Mouse (Mus musculus) heart, embryonic 14.5 days (tissue): ENCODE data around the gene Proser2. TPM values are rescaled to one million over a fixed set of nuclear protein-coding genes. Genes with fewer than 3 reads are reported as not detected.

Source experiments
- ATAC-seq: fragments of 200-750 bp; cut with Nextera tagmentation; 2 replicates; pipeline ENCODE4 v1.8.0; 2017; ENCODE audit warnings: low read depth, moderate TSS enrichment; ENCODE audit not compliant: insufficient number of reproducible peaks, insufficient read depth, low FRiP score
- H3K27ac ChIP-seq, 2 experiments: fragments of 200-500 bp in 1 of 2; fragments of 300-500 bp in 1 of 2; sonication (generic) in 1 of 2; replicated peaks in 1 of 2; 2 replicates each; pipeline ENCODE4 v1.5.1; 2012 to 2014; ENCODE audit warnings: low read depth in 2 of 2, low read length in 2 of 2, control low read depth in 1 of 2, mild to moderate bottlenecking in 1 of 2, mixed read lengths in 1 of 2; ENCODE audit not compliant: control insufficient read depth in 1 of 2, insufficient read depth in 1 of 2
- H3K27me3 ChIP-seq: fragments of 300-500 bp; sonication (generic); 2 replicates; pipeline ENCODE4 v1.6.1; 2014; ENCODE audit warnings: mild to moderate bottlenecking, low read length, control low read depth; ENCODE audit not compliant: control insufficient read depth, insufficient read depth
- H3K36me3 ChIP-seq: fragments of 300-500 bp; sonication (generic); 2 replicates; pipeline ENCODE4 v1.6.1; 2014; ENCODE audit warnings: mild to moderate bottlenecking, control low read depth, low read length, mixed read lengths; ENCODE audit not compliant: control insufficient read depth, insufficient read depth
- H3K4me1 ChIP-seq, 2 experiments: fragments of 200-500 bp in 1 of 2; fragments of 300-500 bp in 1 of 2; sonication (generic) in 1 of 2; 2 replicates each; pipeline ENCODE4 v1.6.1; 2012 to 2014; ENCODE audit warnings: low read length in 2 of 2, control low read depth in 1 of 2, mixed read lengths in 1 of 2; ENCODE audit not compliant: control insufficient read depth in 2 of 2, insufficient read depth in 2 of 2
- H3K4me2 ChIP-seq: fragments of 300-500 bp; sonication (generic); 2 replicates; pipeline ENCODE4 v1.6.1; 2014; ENCODE audit warnings: mild to moderate bottlenecking, low read length
- H3K4me3 ChIP-seq, 2 experiments: fragments of 200-500 bp in 1 of 2; fragments of 300-500 bp in 1 of 2; sonication (generic) in 1 of 2; 2 replicates each; pipeline ENCODE4 v1.5.1; 2012 to 2014; ENCODE audit warnings: low read length in 2 of 2, mild to moderate bottlenecking in 2 of 2, control low read depth in 1 of 2, low read depth in 1 of 2, moderate library complexity in 1 of 2; ENCODE audit not compliant: control insufficient read depth in 1 of 2, insufficient read depth in 1 of 2
- H3K9ac ChIP-seq: fragments of 300-500 bp; sonication (generic); 2 replicates; pipeline ENCODE4 v1.6.1; 2014; ENCODE audit warnings: mild to moderate bottlenecking, low read length
- H3K9me3 ChIP-seq: fragments of 300-500 bp; sonication (generic); 2 replicates; pipeline ENCODE4 v1.6.1; 2016; ENCODE audit warnings: low read length, control low read depth; ENCODE audit not compliant: control insufficient read depth
- WGBS: fragments of 180-500 bp; shearing (Covaris S2); extraction: QIAGEN DNeasy Blood & Tissue Kit; methylation state at CpG from one replicate; pipeline ENCODE4 v1.1.7; 2014; 5-methylcytosine and 5-hydroxymethylcytosine counted together
- polyA plus RNA-seq: library from polyadenylated mRNA; unstranded; fragments of >200 nt; fragmentation: Nextera tagmentation; extraction: Ambion mirVana; gene quantifications from 2 replicates; pipeline ENCODE4 v1.2.1, GENCODE M21; 2014

Proser2 gene
- polyA plus RNA-seq, 1 experiment from 2014 or later: 11.3 TPM

DNA sequence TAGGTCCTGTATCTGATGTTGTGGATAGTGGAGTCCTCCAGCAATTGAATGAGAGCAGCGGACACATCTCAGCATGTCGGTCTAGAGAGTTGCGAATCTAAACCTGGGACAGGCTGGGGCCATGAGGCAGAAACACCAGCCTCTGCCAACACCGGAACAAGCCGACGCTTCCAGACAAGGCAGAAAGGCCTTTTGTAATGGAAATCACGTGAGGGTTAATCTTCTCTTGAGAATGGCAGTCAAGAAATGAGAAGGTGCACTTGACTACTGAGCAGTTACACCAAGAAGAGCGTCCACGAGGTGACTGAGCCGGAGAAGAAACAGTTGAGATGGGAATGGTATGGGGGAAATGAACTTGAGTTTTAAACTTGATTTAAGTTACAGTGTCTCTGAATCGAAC lies 74.5 kb downstream of the Proser2 start:
- Histone ChIP-seq H3K27me3 (no peaks in the 10 kb centered on the region), H3K4me3 (no peak overlapping the region), H3K9me3 (no peaks in the 10 kb centered on the region), H3K9ac (no peak overlapping the region), H3K36me3 (peaks cover 63% of the 10 kb centered on the region), H3K4me2 (no peak overlapping the region), H3K27ac (no peak overlapping the region), H3K4me1 (no peaks in the 10 kb centered on the region)
- ATAC-seq: no peak
- 92% methylated on average over 11 of the region's 11 CpGs for WGBS

DNA sequence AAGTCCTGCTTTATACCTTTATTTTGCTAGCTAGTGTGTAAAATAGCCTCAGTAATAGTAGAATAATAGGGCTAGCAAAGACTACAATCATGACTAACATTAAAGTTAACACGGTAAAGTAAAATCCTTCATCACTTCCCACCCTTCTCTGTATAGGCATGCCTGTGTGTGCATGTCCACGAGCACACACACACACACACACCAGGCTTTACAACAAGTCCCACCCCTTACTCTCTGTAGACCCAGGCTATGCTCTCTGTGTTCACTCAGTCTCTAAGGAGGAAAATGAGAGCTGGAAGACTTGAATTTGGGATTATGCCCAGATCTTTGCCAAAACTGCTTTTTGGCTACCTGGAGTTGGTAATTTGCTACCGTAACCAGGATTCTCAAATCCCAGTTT lies 81.0 kb downstream of the Proser2 start:
- no peaks in the 10 kb centered on the region for H3K27me3 ChIP-seq
- no peaks in the 10 kb centered on the region for H3K9me3 ChIP-seq
- 81% methylated on average over 3 of the region's 3 CpGs for WGBS
- H3K27ac ChIP-seq: no peak overlapping the region
- ATAC-seq: no peak
- no peak overlapping the region for H3K9ac ChIP-seq
- H3K36me3 ChIP-seq: peaks cover 55% of the 10 kb centered on the region
- no peak overlapping the region for H3K4me2 ChIP-seq
- no peak overlapping the region for H3K4me3 ChIP-seq
- peaks cover 2 to 14% of the 10 kb centered on the region in 2 experiments; a peak in 3 of 4 replicates for H3K4me1 ChIP-seq

GRCm38 (mm10) chr2:6048570-6048969 lies 81.4 kb downstream of the Proser2 start:
- H3K27ac ChIP-seq: no peak overlapping the region; a peak in 1 of 4 replicates
- peaks cover 55% of the 10 kb centered on the region for H3K36me3 ChIP-seq
- no peak overlapping the region for H3K4me2 ChIP-seq
- no peaks in the 10 kb centered on the region for H3K27me3 ChIP-seq
- peaks cover 2 to 14% of the 10 kb centered on the region in 2 experiments; a peak in 3 of 4 replicates for H3K4me1 ChIP-seq
- no peak overlapping the region for H3K4me3 ChIP-seq
- 28% methylated on average over 4 of the region's 4 CpGs for WGBS
- no peak for ATAC-seq
- H3K9ac ChIP-seq: no peak overlapping the region
- H3K9me3 ChIP-seq: no peaks in the 10 kb centered on the region

Other genes with a start within 250 kb of the Proser2 start
- gene Sec61a2, start 234.8 kb downstream of the Proser2 start, polyA plus RNA-seq: 45.2 and 52.9 TPM in 2 replicates
- gene Dhtkd1, start 187.4 kb downstream of the Proser2 start, polyA plus RNA-seq: 1.9 and 3.3 TPM in 2 replicates
- gene Upf2, start 178.7 kb downstream of the Proser2 start, polyA plus RNA-seq: 6.6 and 8.1 TPM in 2 replicates
- gene Echdc3, start 82.8 kb upstream of the Proser2 start, polyA plus RNA-seq: 11.0 and 12.0 TPM in 2 replicates
- gene Usp6nl, start 192.5 kb upstream of the Proser2 start, polyA plus RNA-seq: 6.7 and 7.5 TPM in 2 replicates